Mouse (Mus musculus): ENCODE measurements around the gene Cars. TPM values are rescaled to one million over a fixed set of nuclear protein-coding genes. Genes with fewer than 3 reads are reported as not detected.

Gene Cars
- polyA plus RNA-seq, 1 experiment from 2014 or later, result 19.3 TPM

DNA sequence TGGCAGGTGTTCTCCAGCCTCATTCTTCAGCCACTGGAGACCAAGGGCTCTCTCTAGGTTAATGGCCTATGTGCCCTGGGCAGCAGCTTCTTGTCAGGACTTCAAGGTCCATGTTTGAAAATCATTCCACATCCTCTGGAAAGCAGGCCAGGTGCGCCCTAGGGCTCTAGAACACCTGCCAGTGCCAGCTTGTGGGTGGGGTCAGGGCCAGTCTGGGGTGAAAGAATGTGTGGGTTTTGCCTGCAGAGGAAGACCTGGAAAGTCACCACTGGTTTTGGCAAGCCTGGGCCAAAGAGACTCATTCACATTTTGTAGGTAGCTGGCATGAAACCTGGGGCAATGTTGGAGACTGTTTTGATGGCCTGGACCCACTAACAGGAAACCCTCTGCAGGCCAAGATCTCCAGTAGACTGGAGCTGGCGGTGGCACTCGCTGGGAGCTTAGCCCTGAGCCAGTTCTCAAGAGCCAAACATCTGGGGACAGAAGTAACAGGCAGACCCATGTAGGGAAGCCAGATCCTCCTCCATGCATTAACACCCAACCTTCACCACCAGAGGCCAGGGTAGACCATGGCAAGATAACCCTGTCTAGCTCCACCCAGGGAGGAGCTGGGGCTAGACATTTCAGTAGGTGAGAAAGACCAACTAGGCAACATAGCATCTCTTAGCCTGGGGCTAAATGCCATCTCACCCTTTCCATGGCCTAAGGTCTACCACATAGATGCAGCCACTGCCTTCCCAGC is 89.1 kb downstream of the Cars start:
- no peak overlapping the region for H3K4me3 ChIP-seq (ENCODE audit: low read depth, low read length)
- no peaks in the 10 kb centered on the region for H3K9me3 ChIP-seq (ENCODE audit: control insufficient read depth)
- peak; percentile 29 for TF ChIP-seq CTCF (IDR thresholded peaks at IDR 0.05; ENCODE audit: low read depth)
- no peak overlapping the region for H3K9ac ChIP-seq (ENCODE audit: low read depth, low read length)
- WGBS, result 77% methylated on average over 3 of the region's 3 CpGs
- H3K4me2 ChIP-seq (replicated peaks; ENCODE audit: low read depth), result no peak overlapping the region
- ATAC-seq, result no peak
- no peak overlapping the region for H3K27ac ChIP-seq (ENCODE audit: low read depth, low read length)
- H3K36me3 ChIP-seq (ENCODE audit: control insufficient read depth, insufficient read depth), result peaks cover 32% of the 10 kb centered on the region
- no peaks in the 10 kb centered on the region for H3K27me3 ChIP-seq (replicated peaks; ENCODE audit: control insufficient read depth, insufficient read depth, low read length)
- no peaks in the 10 kb centered on the region for H3K4me1 ChIP-seq (replicated peaks; ENCODE audit: control insufficient read depth, insufficient read depth, low read length)

DNA sequence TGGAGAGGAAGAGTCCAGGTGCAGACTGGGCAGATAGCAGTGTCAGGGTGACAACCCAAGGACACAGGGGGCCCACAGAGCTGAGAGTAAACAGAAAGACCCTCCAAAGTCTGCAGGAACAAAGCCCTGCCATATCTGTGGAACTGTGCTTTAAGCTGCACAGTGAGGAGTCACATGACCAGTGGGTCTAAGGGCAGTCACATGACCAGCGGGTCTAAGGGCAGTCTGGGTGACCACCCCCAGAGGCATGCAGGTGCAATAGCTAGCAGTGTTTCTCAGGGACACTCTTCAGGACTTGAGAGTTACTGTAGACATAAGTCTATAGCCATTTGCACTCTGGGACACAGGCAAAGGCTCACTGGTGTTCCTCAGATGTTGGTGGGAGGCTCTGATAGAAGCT is 90.3 kb downstream of the Cars start:
- no peaks in the 10 kb centered on the region for H3K27me3 ChIP-seq (replicated peaks; ENCODE audit: control insufficient read depth, insufficient read depth, low read length)
- no peak overlapping the region for H3K9ac ChIP-seq (ENCODE audit: low read depth, low read length)
- peaks cover 20% of the 10 kb centered on the region for H3K36me3 ChIP-seq (ENCODE audit: control insufficient read depth, insufficient read depth)
- no peak overlapping the region for H3K4me2 ChIP-seq (replicated peaks; ENCODE audit: low read depth)
- H3K4me3 ChIP-seq (ENCODE audit: low read depth, low read length), result no peak overlapping the region
- no peak for TF ChIP-seq CTCF (IDR thresholded peaks at IDR 0.05; ENCODE audit: low read depth)
- no peak for ATAC-seq
- no peak overlapping the region for H3K27ac ChIP-seq (ENCODE audit: low read depth, low read length)
- WGBS, result 65% methylated on average over 1 of the region's 1 CpGs
- no peaks in the 10 kb centered on the region for H3K4me1 ChIP-seq (replicated peaks; ENCODE audit: control insufficient read depth, insufficient read depth, low read length)
- no peaks in the 10 kb centered on the region for H3K9me3 ChIP-seq (ENCODE audit: control insufficient read depth)

Small RNA genes lying within 50 kb of the gene (microRNA-seq; reads per million reads assigned to microRNA genes)
- 0.82 reads per million for gene Mir7064

Other genes starting within 250 kb of the Cars start
- 542 and 615 TPM in 2 replicates for gene Cdkn1c, start 139.0 kb downstream of the Cars start, polyA plus RNA-seq (2015; fragmentation: Nextera tagmentation; extraction: Ambion mirVana)
- gene Slc22a18, start 126.4 kb downstream of the Cars start, polyA plus RNA-seq (2015; fragmentation: Nextera tagmentation; extraction: Ambion mirVana), result 21.6 and 25.0 TPM in 2 replicates
- gene Phlda2, start 96.9 kb downstream of the Cars start, polyA plus RNA-seq (2015; fragmentation: Nextera tagmentation; extraction: Ambion mirVana), result 1.0 and 1.3 TPM in 2 replicates
- gene Nap1l4, start 51.0 kb downstream of the Cars start, polyA plus RNA-seq (2015; fragmentation: Nextera tagmentation; extraction: Ambion mirVana), result 79.9 and 85.0 TPM in 2 replicates
- 0.27 TPM in 2 replicates for gene Tnfrsf26, start 28.6 kb upstream of the Cars start, polyA plus RNA-seq (2015; fragmentation: Nextera tagmentation; extraction: Ambion mirVana)
- gene Tnfrsf22, start 49.6 kb upstream of the Cars start, polyA plus RNA-seq (2015; fragmentation: Nextera tagmentation; extraction: Ambion mirVana), result 2.7 and 3.1 TPM in 2 replicates
- 5.1 and 6.3 TPM in 2 replicates for gene Tnfrsf23, start 85.8 kb upstream of the Cars start, polyA plus RNA-seq (2015; fragmentation: Nextera tagmentation; extraction: Ambion mirVana)
- 11.3 and 13.1 TPM in 2 replicates for gene Osbpl5, start 156.9 kb upstream of the Cars start, polyA plus RNA-seq (2015; fragmentation: Nextera tagmentation; extraction: Ambion mirVana)
- not detected in 2 replicates for gene Mrgprg, start 166.9 kb upstream of the Cars start, polyA plus RNA-seq (2015; fragmentation: Nextera tagmentation; extraction: Ambion mirVana)
- 1.0 and 1.5 TPM in 2 replicates for gene Mrgpre, start 184.4 kb upstream of the Cars start, polyA plus RNA-seq (2015; fragmentation: Nextera tagmentation; extraction: Ambion mirVana)
- gene Nadsyn1, start 222.8 kb upstream of the Cars start, polyA plus RNA-seq (2015; fragmentation: Nextera tagmentation; extraction: Ambion mirVana), result 24.8 and 26.4 TPM in 2 replicates
- 30.4 and 31.2 TPM in 2 replicates for gene Dhcr7, start 223.1 kb upstream of the Cars start, polyA plus RNA-seq (2015; fragmentation: Nextera tagmentation; extraction: Ambion mirVana)